Mouse (Mus musculus) myocyte (in vitro differentiated cells): ENCODE data around the gene Matn4. TPM values are rescaled to one million over a fixed set of nuclear protein-coding genes. Genes with fewer than 3 reads are reported as not detected.
A peak's percentile ranks its signal among the peaks of the same experiment; 100 is the strongest.

ENCODE experiments used
- H3K27me3 ChIP-seq: one replicate; pipeline ENCODE4 v1.6.1; 2011; ENCODE audit not compliant: control insufficient read depth, insufficient read depth, insufficient read length
- H3K36me3 ChIP-seq: one replicate; pipeline ENCODE4 v1.6.1; 2011; ENCODE audit not compliant: control insufficient read depth, insufficient read depth
- H3K4me2 ChIP-seq: one replicate; pipeline ENCODE4 v1.6.1; 2011; ENCODE audit warnings: low read depth, control low read depth
- H3K4me3 ChIP-seq: one replicate; pipeline ENCODE4 v1.5.1; 2011; ENCODE audit warnings: mild to moderate bottlenecking, control low read depth, moderate library complexity
- H3K79me2 ChIP-seq: one replicate; pipeline ENCODE4 v1.6.1; 2011; ENCODE audit not compliant: control insufficient read depth, insufficient read depth
- H3ac ChIP-seq: one replicate; pipeline ENCODE4 v1.6.1; 2011; ENCODE audit not compliant: control insufficient read depth, insufficient read length
- CEBPB ChIP-seq: IDR thresholded peaks from 2 replicates; pipeline ENCODE4 v1.6.1; 2011; ENCODE audit warnings: mild to moderate bottlenecking, moderate library complexity; ENCODE audit not compliant: poor library complexity, insufficient read depth, severe bottlenecking
- E2F4 ChIP-seq: IDR thresholded peaks from one replicate; pipeline ENCODE4 v1.6.1; 2011; ENCODE audit warnings: mild to moderate bottlenecking, control low read depth, moderate library complexity; ENCODE audit not compliant: insufficient read depth
- MAX ChIP-seq: IDR thresholded peaks from one replicate; pipeline ENCODE4 v1.6.1; 2011; ENCODE audit warnings: low read depth, mild to moderate bottlenecking, control low read depth
- MYOD1 ChIP-seq, 3 experiments: IDR thresholded peaks; one replicate each; pipeline ENCODE4 v1.6.1; 2011; ENCODE audit warnings: control low read depth in 2 of 3, low read depth in 2 of 3, mild to moderate bottlenecking in 2 of 3, moderate library complexity in 1 of 3; ENCODE audit not compliant: insufficient read length in 2 of 3, control insufficient read depth in 1 of 3
- MYOG ChIP-seq, 3 experiments: IDR thresholded peaks; one replicate each; pipeline ENCODE4 v1.6.1; 2011; ENCODE audit warnings: control low read depth in 2 of 3, low read depth in 2 of 3, mild to moderate bottlenecking in 2 of 3; ENCODE audit not compliant: insufficient read length in 2 of 3, control insufficient read depth in 1 of 3, insufficient read depth in 1 of 3
- POLR2A ChIP-seq: IDR thresholded peaks from one replicate; pipeline ENCODE4 v1.6.1; 2011; ENCODE audit warnings: low read depth, mild to moderate bottlenecking, control low read depth, moderate library complexity; ENCODE audit not compliant: insufficient read length
- POLR2AphosphoS2 ChIP-seq: IDR thresholded peaks from one replicate; pipeline ENCODE4 v1.6.1; 2011; ENCODE audit warnings: low read depth, control low read depth; ENCODE audit not compliant: insufficient read length
- REST ChIP-seq: IDR thresholded peaks from one replicate; pipeline ENCODE4 v1.6.1; 2011; ENCODE audit warnings: mild to moderate bottlenecking, control low read depth, moderate library complexity; ENCODE audit not compliant: insufficient read depth, insufficient read length
- SRF ChIP-seq: IDR thresholded peaks from one replicate; pipeline ENCODE4 v1.6.1; 2011; ENCODE audit warnings: low read depth; ENCODE audit not compliant: control insufficient read depth, insufficient read length
- TCF12 ChIP-seq: IDR thresholded peaks from one replicate; pipeline ENCODE4 v1.6.1; 2011; ENCODE audit warnings: mild to moderate bottlenecking, control low read depth; ENCODE audit not compliant: poor library complexity, insufficient read depth, severe bottlenecking
- TCF3 ChIP-seq: IDR thresholded peaks from one replicate; pipeline ENCODE4 v1.6.1; 2011; ENCODE audit warnings: low read depth, control low read depth; ENCODE audit not compliant: insufficient read length
- USF1 ChIP-seq: IDR thresholded peaks from one replicate; pipeline ENCODE4 v1.6.1; 2011; ENCODE audit warnings: low read depth, mild to moderate bottlenecking, control low read depth, moderate library complexity
- polyA plus RNA-seq: library from polyadenylated mRNA; unstranded; fragments of >200 nt; fragmentation: generic; extraction: Trizol; gene quantifications from one replicate; pipeline ENCODE4 v1.2.1, GENCODE M21; 2012; ENCODE audit warnings: missing spikeins

Gene Matn4
- polyA plus RNA-seq, 1 experiment: 0.01 TPM

- no peaks in the 10 kb centered on the region for H3K79me2 ChIP-seq
- peaks cover 47% of the 10 kb centered on the region for H3K27me3 ChIP-seq
- TF ChIP-seq USF1 (no peak), POLR2A (no peak), TCF12 (no peak), REST (no peak), MAX (no peak), CEBPB (no peak), E2F4 (no peak), SRF (no peak), MYOG (IDR thresholded peaks at IDR 0.05; ENCODE audit: control insufficient read depth in 1 of 3, insufficient read depth in 1 of 3, insufficient read length in 2 of 3, low read depth in 2 of 3) (no peak), POLR2AphosphoS2 (no peak), MYOD1 (IDR thresholded peaks at IDR 0.05; ENCODE audit: control insufficient read depth in 1 of 3, insufficient read length in 2 of 3, low read depth in 2 of 3) (no peak), TCF3 (no peak)
- H3K4me3 ChIP-seq: no peak overlapping the region
- H3ac ChIP-seq: no peak overlapping the region
- peak overlapping the region; percentile 50 for H3K4me2 ChIP-seq
- H3K36me3 ChIP-seq: no peaks in the 10 kb centered on the region
Measured at GRCm38 (mm10) chr2:164407708-164408107, 2.7 kb upstream of the Matn4 start.

DNA sequence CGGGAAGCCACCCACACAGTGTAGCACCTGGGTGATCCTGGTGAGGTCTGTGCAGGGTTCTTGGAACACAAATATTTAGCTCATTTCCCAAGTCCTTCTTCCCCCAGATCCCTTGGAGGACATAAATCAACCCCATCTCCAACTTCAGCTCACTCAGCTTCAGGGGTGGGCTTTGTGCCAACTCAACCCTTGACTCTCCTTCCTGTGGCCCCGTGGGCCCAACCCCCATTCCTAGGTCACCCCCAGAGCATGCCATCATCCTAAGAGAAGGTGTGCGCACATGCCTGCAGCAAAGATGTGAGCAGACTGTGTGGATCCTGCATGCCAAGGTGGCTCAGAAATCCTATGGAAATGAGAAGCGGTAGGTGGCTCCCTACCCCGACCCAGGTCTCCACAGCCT, 559 bp upstream of the Matn4 start:
- Histone ChIP-seq H3K4me2 (no peak overlapping the region), H3K36me3 (no peaks in the 10 kb centered on the region), H3K27me3 (peaks cover 52% of the 10 kb centered on the region), H3K79me2 (no peaks in the 10 kb centered on the region), H3ac (no peak overlapping the region), H3K4me3 (no peak overlapping the region)
- no peak for TF ChIP-seq MYOD1 (IDR thresholded peaks at IDR 0.05; ENCODE audit: control insufficient read depth in 1 of 3, insufficient read length in 2 of 3, low read depth in 2 of 3)
- TF ChIP-seq POLR2A: no peak
- no peak for TF ChIP-seq MAX

GRCm38 (mm10) chr2:164404082-164404990, 624 bp downstream of the Matn4 start:
- TF ChIP-seq SRF: no peak
- no peak for TF ChIP-seq E2F4
- TF ChIP-seq MAX: no peak
- no peak for TF ChIP-seq TCF3
- TF ChIP-seq TCF12: no peak
- no peak for TF ChIP-seq REST
- TF ChIP-seq CEBPB: no peak
- no peak for TF ChIP-seq USF1
- TF ChIP-seq POLR2AphosphoS2: no peak
- TF ChIP-seq MYOG (IDR thresholded peaks at IDR 0.05; ENCODE audit: control insufficient read depth in 1 of 3, insufficient read depth in 1 of 3, insufficient read length in 2 of 3, low read depth in 2 of 3): no peak
- no peak for TF ChIP-seq MYOD1 (IDR thresholded peaks at IDR 0.05; ENCODE audit: control insufficient read depth in 1 of 3, insufficient read length in 2 of 3, low read depth in 2 of 3)
- TF ChIP-seq POLR2A: no peak
- peaks cover 56% of the 10 kb centered on the region for H3K27me3 ChIP-seq
- no peak overlapping the region for H3K4me3 ChIP-seq
- H3K4me2 ChIP-seq: no peak overlapping the region
- H3ac ChIP-seq: no peak overlapping the region
- H3K36me3 ChIP-seq: no peaks in the 10 kb centered on the region
- no peaks in the 10 kb centered on the region for H3K79me2 ChIP-seq

DNA sequence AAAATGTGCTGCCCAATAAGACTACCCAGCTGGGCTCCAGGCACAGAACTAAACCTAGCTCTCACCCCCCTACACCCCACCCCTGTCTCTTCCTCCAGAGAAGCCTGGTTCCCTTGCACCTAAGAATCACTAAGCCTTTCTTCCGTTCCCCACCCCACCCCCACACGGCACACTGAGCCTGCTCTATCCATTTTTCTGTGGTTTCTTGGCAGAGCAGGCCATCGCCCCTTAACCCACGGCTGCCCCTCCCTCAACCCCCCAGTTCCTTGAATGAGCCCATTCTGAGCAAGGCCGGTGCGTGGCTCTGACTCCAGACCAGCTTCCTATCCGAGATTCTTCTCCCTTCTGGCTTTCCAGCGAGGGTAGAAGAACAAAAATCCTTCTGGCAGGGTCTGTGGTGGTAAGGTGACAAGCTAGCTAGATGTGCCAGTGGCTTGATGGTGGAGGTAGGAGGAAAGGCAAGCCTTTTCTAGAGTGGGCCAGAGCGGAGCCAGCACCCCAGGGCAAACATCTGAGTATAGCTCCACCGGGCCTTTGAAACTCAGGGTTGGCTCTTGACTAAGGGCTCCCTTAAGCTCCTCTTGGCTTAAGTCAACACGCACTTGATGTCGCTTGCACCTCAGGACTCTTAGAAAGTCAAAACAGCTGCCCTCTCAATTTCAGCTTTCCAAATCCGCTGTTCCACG, 1.4 kb downstream of the Matn4 start:
- H3K36me3 ChIP-seq: no peaks in the 10 kb centered on the region
- H3K27me3 ChIP-seq: peaks cover 56% of the 10 kb centered on the region
- TF ChIP-seq POLR2AphosphoS2: no peak
- no peak for TF ChIP-seq MAX
- no peak for TF ChIP-seq MYOD1 (IDR thresholded peaks at IDR 0.05; ENCODE audit: control insufficient read depth in 1 of 3, insufficient read length in 2 of 3, low read depth in 2 of 3)
- TF ChIP-seq TCF3: no peak
- no peak for TF ChIP-seq CEBPB
- no peak for TF ChIP-seq REST
- TF ChIP-seq TCF12: no peak
- TF ChIP-seq POLR2A: no peak
- no peak for TF ChIP-seq MYOG (IDR thresholded peaks at IDR 0.05; ENCODE audit: control insufficient read depth in 1 of 3, insufficient read depth in 1 of 3, insufficient read length in 2 of 3, low read depth in 2 of 3)
- no peak for TF ChIP-seq USF1
- no peak for TF ChIP-seq E2F4
- no peak for TF ChIP-seq SRF
- H3K79me2 ChIP-seq: no peaks in the 10 kb centered on the region
- H3ac ChIP-seq: no peak overlapping the region
- no peak overlapping the region for H3K4me3 ChIP-seq
- no peak overlapping the region for H3K4me2 ChIP-seq
